Mouse (Mus musculus) urinary bladder, adult 18-20 months (tissue): Measurements from ENCODE around the gene Zdhhc7.

Source experiments
- DNase-seq, 2 experiments: peaks; one replicate each; pipeline ENCODE4 v3.0.0; 2022; ENCODE audit warnings: low spot score in 2 of 2, mixed read lengths in 2 of 2

The Zdhhc7 gene

GRCm38 (mm10) chr8:120036578-120036977 is 64.7 kb downstream of the Zdhhc7 start:
- DNase-seq = no peak

GRCm38 (mm10) chr8:120036111-120036510 is 65.2 kb downstream of the Zdhhc7 start:
- DNase-seq = no peak

GRCm38 (mm10) chr8:120034471-120034870 is 66.8 kb downstream of the Zdhhc7 start:
- no peak for DNase-seq

- DNase-seq = peak in 1 of 2 experiments; percentile 15
These were observed 68.6 kb downstream of the Zdhhc7 start for GRCm38 (mm10) chr8:120032549-120033208.
